Mouse (Mus musculus) large intestine, adult 2 months (tissue): ENCODE measurements around the gene Dot1l. TPM values are rescaled to one million over a fixed set of nuclear protein-coding genes. Genes with fewer than 3 reads are reported as not detected.

Experiments used
- DNase-seq: peaks from one replicate; pipeline ENCODE4 v3.0.0-alpha.2; 2012; ENCODE audit warnings: low read depth, low spot score
- WGBS: fragments of 180-500 bp; shearing (Covaris S2); methylation state at CpG from one replicate; pipeline ENCODE4 v1.1.7; 2018; 5-methylcytosine and 5-hydroxymethylcytosine counted together
- polyA plus RNA-seq: library from polyadenylated mRNA; depleted of rRNA; stranded (reverse); fragments of >200 nt; gene quantifications from 2 replicates; pipeline ENCODE4 v1.2.3, GENCODE M21; 2012

Dot1l gene
- polyA plus RNA-seq, 1 experiment, result 20.0 TPM

GRCm38 (mm10) chr10:80756967-80757366, 2.0 kb downstream of the Dot1l start:
- DNase-seq, result no peak
- WGBS, result 49% methylated on average over 4 of the region's 4 CpGs

DNA sequence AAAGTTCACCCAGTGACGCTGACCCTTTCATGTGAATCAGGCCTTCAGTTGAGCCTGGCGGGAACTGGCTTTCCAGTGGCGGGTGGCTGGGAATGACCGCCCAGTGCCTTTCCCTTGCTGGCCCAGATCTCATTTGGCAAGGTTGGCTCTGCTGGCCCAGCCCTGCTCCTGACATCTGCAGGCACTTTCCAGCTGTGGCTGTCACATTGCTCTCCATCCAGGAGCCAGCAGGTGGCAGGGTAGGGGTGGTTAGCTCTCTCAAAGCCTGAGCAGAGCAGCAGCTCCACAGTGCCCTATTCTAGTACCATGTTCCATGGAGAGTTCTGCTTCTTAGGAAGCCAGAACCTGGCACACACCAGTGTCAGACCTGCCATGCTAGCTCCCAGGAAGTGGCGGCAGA, 2.7 kb downstream of the Dot1l start:
- DNase-seq, result no peak

DNA sequence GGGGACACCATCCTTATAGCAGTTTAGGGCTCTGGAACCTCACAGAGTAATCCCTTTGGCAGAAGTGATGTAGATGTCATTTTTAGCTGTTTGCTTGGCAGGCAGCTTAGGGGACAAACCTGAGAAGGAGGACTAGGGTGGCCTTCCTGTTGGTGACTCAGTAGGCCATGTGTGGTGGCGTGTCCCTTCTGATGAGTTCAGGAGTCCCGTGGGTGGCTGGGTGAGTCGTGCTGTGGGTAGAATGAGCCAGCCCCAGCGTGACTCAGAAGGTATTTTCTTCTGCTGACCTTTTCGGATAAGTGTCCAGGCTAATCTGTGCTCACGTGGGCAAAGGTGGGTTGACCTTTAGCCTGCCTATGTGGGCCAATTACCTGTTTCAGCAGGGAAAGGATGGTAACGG, 3.6 kb downstream of the Dot1l start:
- 41% methylated on average over 7 of the region's 7 CpGs for WGBS
- DNase-seq, result no peak

More for the DNA sequence above, 2.7 kb downstream of the Dot1l start:
- WGBS, result 16% methylated on average over 5 of the region's 5 CpGs

DNA sequence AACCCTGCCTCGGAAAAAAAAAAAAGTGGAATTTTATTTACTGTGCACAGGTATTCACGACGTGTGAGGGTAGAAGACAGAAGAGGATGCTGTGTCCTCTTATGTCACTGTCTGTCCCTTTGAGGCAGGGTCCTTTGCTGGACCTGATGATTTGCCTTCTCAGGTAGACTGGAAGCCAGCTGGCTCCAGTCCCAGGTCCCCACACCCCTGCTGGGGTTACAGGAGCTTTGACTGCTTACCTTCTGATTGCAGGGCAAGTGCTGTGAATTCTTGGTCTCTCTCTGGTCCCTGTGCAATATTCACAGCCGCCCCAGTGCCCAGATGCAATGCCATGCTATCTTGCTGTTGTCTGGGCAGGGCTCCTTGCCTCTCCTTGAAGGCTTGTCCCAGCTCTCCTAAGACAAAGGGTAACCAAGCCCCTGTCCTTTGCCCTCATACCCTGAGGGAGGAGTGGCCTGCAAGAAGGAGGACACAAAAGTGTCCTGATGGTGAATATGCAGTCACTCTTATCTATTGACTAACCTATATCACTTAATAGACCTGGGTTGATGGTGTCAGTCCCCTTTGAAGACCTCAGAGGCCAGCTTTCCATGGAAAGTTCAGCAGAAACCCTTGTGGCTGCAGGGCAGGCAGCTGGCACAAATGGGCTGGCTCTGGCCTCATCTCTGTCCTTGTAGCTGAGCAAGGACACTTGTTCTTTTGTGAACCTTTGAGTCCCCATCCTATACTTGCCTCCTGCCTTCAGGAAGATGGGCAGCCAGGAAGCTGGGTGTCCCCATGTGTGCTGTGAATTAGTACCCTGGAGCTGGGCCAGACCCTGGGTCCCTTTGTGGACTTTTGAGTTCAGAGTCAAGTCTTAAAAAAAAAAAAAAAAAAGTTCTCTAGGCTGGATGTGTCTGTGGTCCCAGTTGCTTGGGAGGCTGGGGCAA, 5.9 kb downstream of the Dot1l start:
- no peak for DNase-seq

DNA sequence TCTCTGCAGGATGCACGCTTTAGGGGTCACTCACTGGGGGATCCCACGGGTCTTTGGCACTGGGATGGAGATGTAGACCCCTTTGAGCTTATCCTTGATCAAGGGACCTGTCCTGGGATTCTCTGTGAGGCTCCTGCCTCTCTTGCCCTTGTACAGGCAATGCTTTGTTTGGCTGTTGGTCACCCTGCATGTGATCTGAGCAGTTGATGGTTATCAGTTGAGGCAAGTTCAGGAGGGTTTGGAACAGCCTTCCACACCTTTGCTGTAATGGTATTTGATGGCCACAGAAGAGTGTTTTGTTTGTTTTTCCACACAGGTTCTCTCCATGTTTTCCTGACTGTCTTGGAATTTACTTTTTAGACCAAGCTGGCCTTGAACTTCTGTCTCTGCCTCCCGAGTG, 6.8 kb downstream of the Dot1l start:
- no peak for DNase-seq
- 54% methylated on average over 3 of the region's 3 CpGs for WGBS

More for the DNA sequence above, 5.9 kb downstream of the Dot1l start:
- whole genome bisulfite sequencing, result 55% methylated on average over 4 of the region's 4 CpGs

DNA sequence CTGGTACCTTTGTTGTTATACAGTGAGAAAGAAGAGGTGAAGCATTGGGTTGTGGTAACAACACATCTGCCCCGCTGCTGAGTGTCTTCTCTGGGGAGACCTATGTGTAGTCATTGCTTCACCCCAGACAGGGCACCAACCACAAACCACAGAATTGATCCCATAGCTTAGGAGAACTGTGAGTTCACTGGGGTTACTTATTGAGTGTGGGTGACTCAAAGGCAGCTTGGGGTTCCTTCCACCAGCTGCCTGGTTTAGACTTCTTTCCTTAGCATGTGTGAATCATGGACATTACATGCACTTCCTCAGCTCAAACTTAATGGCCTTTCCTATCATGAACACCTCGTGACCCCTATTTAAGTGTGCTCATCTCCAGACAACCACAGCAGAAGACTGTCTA, 8.5 kb downstream of the Dot1l start:
- no peak for DNase-seq
- WGBS, result 81% methylated on average over 2 of the region's 2 CpGs

- 66% methylated on average over 2 of the region's 2 CpGs for WGBS
- DNase-seq, result no peak
Measured at GRCm38 (mm10) chr10:80765746-80766145, 10.7 kb downstream of the Dot1l start.

- DNase-seq, result no peak
- 62% methylated on average over 10 of the region's 10 CpGs for WGBS
Measured at GRCm38 (mm10) chr10:80766161-80766815, 11.3 kb downstream of the Dot1l start.

DNA sequence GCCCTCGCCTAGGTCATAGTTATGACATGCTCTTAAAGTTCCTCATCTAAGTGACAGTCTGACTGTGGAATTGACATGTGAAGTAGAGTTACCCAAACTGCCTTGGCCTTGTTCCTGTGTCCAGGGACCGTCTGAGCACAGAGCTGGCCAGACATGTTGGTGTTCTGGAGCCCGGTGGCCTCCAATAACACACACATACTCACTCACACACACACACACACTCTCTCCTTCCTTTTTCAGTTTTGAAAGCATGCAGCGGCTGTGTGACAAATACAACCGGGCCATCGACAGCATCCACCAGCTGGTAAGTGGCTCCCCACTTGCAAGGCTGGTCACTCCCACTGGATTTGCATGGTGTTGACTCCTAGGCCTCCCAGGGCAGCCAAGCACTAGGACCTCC, 13.4 kb downstream of the Dot1l start:
- WGBS, result 85% methylated on average over 6 of the region's 6 CpGs
- no peak for DNase-seq

DNA sequence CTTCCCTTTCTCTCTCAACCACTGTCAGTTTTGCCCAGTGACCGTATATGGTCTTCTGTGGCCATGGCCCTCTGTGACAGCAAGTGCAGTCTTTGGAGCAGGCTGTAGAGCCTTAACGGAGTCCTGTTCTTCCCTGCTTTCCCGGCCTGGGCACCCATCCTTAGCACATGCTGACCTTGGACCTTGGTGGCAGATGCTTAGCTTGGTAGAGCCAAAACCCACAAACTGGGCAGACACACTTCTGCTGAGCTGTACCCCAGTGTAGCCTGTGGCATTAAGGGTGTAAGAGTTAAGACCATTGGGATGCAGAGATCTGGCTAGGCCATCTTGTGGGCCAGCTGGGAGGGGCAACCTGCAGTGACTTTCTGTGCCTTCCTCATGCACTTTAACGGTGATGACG, 18.8 kb downstream of the Dot1l start:
- DNase-seq, result no peak
- WGBS, result 80% methylated on average over 5 of the region's 5 CpGs

DNA sequence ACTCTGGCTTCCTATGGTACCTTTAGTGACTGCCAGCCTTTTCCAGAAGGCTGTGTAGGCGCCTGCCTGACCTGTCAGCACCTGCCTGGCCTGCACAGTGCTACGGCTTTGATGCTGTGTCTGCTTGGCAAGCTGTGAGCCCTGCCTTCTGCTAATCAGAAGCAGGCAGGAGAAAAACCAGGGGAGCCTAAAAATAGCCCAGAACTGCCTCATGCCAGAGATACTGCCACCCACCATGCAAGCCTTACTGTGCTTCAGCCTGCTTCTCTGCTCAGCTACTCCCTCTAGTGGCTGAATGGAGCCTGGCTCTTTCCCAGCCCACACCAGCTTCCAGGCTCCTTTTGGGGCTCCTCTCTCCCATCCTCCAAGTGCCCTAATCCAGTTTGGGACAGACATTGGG, 19.5 kb downstream of the Dot1l start:
- no peak for DNase-seq
- 60% methylated on average over 2 of the region's 2 CpGs for WGBS

GRCm38 (mm10) chr10:80774981-80775380, 20.0 kb downstream of the Dot1l start:
- WGBS, result 90% methylated on average over 4 of the region's 4 CpGs
- no peak for DNase-seq

DNA sequence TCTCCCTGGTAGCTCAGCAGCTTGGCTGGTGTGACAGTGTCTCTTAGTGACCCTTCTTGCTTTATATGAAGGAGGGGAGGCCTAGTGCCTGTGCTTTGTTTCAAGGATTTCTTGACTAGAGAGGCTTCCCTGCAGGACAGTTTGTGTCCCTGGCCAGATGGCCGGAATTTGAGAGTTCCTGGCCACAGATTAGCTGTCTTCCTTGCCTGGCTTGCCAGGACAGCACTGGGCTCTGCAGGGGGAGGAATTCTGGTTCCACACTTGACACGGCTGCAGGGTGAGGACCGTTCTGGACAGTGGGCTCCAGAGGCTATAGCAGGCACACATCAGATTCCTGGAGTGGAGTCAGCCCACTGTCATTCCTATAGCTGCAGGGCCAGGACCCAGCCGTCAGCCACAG, 20.7 kb downstream of the Dot1l start:
- WGBS, result 93% methylated on average over 4 of the region's 4 CpGs
- DNase-seq, result no peak

DNA sequence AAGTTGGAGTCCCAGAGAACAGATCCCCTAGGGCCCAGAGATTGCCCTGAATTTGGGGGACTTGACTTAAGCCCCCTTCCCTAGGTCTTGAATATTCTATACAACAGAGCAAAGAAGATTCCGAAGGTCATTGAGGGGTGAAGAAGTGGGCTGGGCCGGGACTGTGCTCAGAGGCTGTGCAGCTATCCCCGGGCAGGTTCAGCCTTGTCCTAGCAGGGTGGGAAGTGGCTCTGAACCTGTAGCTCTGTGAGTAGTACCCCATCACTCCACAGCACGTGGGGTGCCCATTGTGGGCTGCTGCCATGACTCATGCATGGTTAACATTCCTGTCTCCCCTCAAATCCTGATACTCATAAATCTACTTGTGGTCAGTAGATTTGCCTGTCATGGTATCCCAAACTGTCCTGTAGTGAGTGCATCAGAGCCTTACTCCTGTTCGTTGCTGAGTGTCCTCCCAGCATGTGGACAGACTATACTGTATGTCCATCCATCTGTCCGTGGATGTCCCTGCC, 21.4 kb downstream of the Dot1l start:
- no peak for DNase-seq
- WGBS, result 82% methylated on average over 6 of the region's 6 CpGs

GRCm38 (mm10) chr10:80777123-80777522, 22.1 kb downstream of the Dot1l start:
- 90% methylated on average over 5 of the region's 5 CpGs for WGBS
- no peak for DNase-seq

DNA sequence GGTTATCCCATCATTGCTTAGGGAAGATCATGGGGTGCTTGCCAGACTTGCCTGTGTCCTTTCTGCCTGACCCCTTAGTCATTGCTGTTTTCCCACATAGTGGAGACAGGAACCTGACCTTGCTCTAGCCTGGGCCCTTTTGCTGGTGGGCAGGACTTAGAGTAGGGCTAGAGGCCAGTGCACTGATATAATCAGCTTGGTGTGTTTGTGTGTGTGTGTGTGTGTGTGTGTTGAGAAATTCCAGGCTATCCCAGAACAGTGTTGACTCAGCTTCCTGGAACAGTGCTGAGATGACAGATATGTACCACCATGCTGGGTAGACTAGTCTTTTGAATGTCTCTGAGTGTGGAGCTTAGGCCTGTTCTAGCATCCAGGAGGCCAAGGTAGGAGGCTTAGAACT, 24.6 kb downstream of the Dot1l start:
- no peak for DNase-seq

DNA sequence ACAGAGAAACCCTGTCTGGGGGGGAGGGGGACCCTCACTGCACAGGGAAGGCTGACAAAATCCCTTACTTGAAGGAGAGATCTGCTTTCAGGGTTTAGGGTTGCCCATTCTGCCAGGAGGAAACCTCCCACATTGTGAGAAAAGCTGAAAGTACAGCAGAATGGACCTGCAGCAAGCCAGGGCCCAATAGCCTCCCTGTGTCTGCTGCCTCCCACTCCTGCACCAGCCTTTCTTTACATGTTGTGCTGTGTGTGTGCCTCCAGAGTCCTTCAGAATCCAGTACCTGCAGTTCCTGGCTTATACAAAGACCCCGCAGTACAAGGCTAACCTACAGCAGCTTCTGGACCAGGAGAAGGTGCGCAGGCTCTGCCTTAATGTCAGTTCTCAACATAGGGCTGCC, 29.3 kb downstream of the Dot1l start:
- WGBS, result 95% methylated on average over 2 of the region's 2 CpGs
- DNase-seq, result no peak

DNA sequence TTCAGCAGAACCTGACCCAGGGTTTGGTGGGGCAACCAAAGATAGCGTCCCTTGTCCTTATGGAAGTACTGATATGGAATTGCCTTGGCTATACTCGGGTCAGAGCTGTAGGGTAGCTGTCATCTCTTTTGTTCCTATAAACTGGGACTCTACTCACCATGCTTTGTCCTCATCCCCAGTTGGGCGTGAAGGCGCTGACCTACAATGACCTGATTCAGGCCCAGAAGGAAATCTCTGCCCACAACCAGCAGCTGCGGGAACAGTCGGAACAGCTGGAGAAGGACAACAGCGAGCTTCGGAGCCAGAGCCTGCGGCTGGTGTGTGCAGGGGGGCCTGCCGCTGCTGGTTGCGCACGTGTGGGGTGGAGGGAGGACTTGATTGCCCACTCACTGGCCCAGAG, 29.9 kb downstream of the Dot1l start:
- no peak for DNase-seq
- 90% methylated on average over 12 of the region's 12 CpGs for WGBS

- DNase-seq, result no peak
- 89% methylated on average over 11 of the region's 11 CpGs for WGBS
Measured at GRCm38 (mm10) chr10:80785963-80786362, 31.0 kb downstream of the Dot1l start.

DNA sequence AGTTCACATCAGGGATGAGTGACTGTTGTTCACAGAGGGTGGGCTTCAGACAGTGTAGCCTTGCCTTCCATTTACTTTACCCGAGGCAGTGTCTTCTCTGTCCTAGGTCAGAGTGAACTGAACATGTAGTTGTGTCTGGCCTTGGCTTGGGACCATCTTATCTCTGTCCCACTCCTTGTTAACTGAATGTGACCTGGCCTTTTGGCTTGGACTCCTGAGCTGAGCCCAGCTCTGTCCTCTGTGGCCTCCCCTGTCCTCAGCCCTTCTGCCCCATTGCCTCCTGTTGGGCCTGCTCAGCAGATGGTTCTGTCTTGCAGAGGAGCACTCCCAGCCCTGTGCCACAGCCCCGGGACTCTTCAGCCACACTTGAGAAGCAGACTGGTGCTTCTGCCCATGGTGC, 32.5 kb downstream of the Dot1l start:
- 82% methylated on average over 2 of the region's 2 CpGs for WGBS
- DNase-seq, result no peak
